Mouse (Mus musculus) small intestine, adult 2 months (tissue): ENCODE results near the gene Klri1.

Source experiments
- CTCF ChIP-seq: fragments of 200-500 bp; IDR thresholded peaks from 2 replicates; pipeline ENCODE4 v1.5.1; 2012; ENCODE audit warnings: low read depth, mild to moderate bottlenecking, control low read depth, inconsistent platforms, low read length, moderate library complexity, mixed read lengths; ENCODE audit not compliant: insufficient replicate concordance, insufficient read length; ENCODE audit errors: extremely low read depth
- POLR2A ChIP-seq: fragments of 200-500 bp; IDR thresholded peaks from 2 replicates; pipeline ENCODE4 v1.6.1; 2012; ENCODE audit warnings: low read depth, mild to moderate bottlenecking, control low read depth, inconsistent platforms, low read length, moderate library complexity

DNA sequence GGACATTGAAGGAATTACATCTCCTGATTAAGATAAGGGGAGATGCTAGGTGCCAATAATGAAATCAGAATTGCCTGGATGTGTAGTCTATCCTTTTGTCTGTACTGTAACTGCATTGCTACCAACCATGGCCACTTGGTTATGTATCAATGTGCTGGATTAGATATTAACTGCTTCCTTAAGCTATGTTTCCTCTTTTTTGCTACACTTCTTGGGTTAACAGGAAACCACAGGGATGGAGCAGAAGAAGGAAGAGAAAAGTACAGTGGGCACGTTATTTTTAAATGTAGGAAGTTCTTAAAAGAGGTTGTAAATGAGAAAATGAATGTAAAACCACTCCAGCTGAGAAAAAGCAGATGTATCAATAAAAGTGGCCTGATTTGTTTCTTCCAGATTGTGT, 3.4 kb downstream of the Klri1 start:
- TF ChIP-seq CTCF (no peak), POLR2A (no peak)
